Mouse (Mus musculus): ENCODE results near the gene Hist1h2be.
"Not testable (repeated sequence)": the region's sequence is repeated elsewhere in the genome, so short reads cannot be mapped to it uniquely, and the experiment has no call there.

Hist1h2be gene

GRCm38 (mm10) chr13:23620733-23621531, at the start of gene Hist1h2be:
Hist1h2be (minus strand) TSS chr13:23621124.
- DNase-seq: peak; percentile 15 to 62

DNA sequence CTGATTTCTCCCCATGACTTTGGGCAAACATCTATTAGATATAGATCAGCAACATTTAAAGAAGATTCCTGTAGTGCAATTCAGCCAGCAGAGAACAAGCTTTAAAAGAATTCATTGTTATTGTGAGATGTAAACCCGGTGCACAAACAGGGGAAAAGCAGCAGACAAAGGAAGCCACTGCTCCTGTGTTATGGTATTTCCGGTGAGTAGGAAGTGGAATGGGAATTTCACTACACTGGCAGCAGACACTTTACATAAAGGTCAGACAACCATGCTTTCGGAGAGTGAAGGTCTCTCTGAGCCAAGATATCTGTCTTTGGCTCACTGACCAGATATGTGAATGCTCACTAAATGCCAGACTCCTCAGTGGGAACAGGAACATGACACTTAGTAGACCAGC, 41.6 kb upstream of the Hist1h2be start:
- no peak for DNase-seq

- no peak for DNase-seq
Measured at GRCm38 (mm10) chr13:23659636-23660366, 38.9 kb upstream of the Hist1h2be start.

GRCm38 (mm10) chr13:23630653-23631052, 9.7 kb upstream of the Hist1h2be start:
- DNase-seq: no peak

DNA sequence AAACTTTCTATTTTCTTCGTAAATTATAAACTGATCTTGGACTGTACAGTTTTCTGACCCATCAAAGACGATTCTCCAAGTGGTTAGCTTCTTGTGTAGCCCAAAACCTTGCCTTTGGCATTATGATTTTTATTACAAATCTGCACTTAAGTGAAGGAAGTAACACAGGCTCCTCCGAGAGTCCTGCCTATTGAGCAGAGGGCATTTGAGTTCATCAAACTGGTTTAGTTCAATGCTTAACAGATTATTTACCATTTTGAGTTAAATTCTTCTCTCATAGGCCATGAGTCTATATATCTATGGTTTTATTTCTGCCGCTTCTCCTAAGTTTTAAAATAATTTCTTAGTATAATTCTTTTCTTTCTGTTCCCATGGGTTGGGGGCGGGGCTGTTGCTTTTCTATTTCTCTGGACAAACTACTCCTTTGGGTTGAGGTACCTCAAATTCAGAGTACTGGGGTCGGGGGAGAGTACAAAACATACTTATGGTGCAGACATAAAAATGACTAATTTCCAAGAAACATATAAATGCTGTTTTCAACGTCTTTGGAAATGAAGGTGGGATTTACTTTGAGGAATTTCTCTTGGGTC, 2.0 kb upstream of the Hist1h2be start:
- DNase-seq: no peak

- DNase-seq: peak; percentile 77 to 86
Measured at GRCm38 (mm10) chr13:23622175-23622671, 1.3 kb upstream of the Hist1h2be start, which contains the start of gene Hist1h1e. Hist1h1e (minus strand) TSS chr13:23622558.

GRCm38 (mm10) chr13:23621532-23622174, 729 bp upstream of the Hist1h2be start:
- peak; percentile 57 to 75 for DNase-seq

DNA sequence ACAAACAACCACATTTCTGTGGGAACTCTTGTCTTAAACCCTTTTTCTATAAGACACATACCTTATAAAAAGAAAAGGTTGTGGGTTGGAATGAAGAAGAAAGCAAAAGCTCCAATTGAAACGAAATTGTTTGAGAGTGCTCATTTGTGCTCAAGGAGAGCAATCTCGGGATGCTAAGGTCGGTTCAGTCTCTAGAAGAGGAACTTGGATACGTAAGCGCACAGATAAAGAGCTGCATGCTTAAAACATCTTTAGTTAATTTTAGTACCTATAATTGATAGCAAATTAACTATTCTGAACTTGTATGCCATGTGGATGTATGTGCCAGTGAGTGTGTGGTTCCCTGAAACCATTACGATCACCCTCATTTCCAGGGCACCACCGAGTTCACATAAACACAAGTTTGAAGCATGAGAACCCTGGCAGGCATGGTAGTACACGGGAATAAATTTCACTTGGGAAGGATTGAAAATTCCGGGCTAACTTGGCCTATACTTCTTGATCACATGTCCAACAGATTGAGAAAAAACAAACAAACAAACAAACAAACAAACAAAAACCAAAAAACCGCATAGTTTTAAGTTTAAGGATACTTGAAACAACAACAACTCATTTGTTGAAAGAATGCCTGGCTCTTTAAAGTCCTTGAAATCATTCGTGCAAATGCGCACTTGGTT, 730 bp downstream of the Hist1h2be start:
- no peak for DNase-seq

- no peak for DNase-seq
Measured at GRCm38 (mm10) chr13:23611638-23612037, 9.3 kb downstream of the Hist1h2be start.

GRCm38 (mm10) chr13:23610393-23610792, 10.5 kb downstream of the Hist1h2be start:
- DNase-seq: no peak

DNA sequence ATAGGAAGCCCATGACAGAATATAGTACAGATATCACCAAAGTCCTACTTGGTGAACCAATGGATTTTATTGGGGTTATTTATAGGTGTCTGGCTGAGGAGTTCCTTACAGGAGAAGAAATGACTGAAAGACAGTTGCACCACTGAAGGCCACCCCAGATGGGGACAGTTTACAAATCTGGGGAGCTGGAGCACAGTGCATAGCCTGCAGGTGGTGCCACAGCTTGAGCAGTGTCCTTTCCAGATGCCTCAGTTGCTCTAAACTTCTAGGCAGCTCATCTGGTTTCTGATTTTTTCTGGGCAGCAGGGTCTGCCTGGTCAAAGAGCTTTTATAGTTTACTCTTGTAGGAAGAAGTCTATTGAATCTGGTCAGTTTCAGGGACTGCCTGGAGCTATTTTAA, 11.1 kb downstream of the Hist1h2be start:
- DNase-seq: no peak

- no peak for DNase-seq
Measured at GRCm38 (mm10) chr13:23609209-23609608, 11.7 kb downstream of the Hist1h2be start.

- DNase-seq: no peak
Measured at GRCm38 (mm10) chr13:23605052-23605451, 15.9 kb downstream of the Hist1h2be start.

DNA sequence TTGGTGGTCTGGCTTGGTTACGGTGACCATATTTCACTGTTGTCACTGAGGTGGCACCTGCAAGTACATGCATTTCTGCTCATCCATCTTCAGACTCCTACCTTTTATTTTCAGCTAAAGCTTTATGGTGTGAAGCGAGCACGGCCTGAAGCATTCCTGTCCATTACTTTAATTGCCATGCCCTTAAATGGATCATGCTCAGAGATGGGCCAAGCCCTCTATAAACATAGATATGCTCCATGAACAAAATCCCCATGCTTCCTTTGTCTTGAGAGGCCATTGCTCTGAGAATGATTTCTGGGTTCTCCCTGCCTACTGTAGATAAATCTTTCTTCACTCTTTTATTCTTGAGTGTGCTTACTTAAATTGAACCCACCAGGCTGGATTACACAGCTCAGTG, 16.5 kb downstream of the Hist1h2be start:
- no peak for DNase-seq

DNA sequence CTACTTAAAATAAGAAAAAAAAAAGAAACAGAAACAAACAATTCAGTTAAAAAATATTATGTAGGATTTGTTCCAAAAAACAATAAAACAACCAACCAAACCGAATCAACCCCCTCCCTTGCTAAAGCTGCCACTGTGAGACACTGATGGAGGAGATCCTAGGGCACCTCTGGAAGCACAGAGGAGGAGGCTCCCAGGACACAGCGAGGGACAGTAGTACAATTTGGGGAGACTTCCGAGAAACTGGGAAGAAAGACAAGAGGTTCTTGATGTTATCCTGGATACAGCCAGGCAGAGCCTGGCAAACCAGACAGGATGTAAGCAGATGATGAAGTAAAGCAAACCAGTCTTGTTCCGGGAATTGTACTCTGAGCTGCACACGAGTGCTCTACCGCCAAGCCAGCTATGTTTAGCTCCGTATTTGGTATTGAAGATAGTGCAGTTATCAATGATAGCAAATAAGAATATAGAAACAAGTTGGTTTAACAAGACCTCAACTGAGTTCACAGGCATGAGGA, 17.7 kb downstream of the Hist1h2be start:
- DNase-seq: no peak

GRCm38 (mm10) chr13:23597957-23598356, 23.0 kb downstream of the Hist1h2be start:
- DNase-seq: peak; percentile 33 to 49

DNA sequence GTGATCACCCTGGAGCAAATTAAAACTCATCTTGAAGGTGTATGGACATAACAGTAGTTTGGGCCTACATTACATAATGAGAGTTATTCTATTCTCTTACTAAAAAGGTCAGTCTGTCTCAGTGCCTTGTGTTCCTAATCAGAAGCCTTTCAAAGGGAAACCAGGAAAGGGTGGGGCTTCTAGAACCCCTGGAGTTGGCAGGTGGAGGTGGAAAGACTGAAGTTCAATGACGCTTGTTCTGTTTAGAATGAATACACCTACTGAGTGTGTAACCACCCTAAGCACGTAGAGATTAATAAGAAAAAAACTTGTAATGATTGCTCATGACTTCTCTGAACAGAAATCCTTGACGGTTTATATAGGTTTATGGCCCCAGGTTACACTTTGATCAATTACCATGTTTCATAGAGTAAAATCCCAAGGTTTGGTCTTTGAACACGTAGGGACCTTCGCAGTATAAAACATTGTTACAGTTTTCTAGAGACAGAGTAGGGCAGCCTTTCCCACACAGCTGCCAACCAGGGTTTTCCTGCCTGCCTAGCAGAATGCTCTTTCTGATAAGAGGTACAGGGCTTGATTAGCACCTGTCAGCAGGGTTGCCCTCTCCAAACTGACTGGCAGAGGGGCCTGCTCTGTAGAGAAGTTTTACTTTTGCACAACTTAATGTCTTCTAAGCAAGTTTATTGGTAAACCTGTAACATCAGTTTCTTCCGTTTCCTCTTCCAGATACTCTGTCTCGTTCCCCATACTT, 25.1 kb downstream of the Hist1h2be start:
- no peak for DNase-seq

- no peak for DNase-seq
Measured at GRCm38 (mm10) chr13:23595185-23595584, 25.7 kb downstream of the Hist1h2be start.

- no peak for DNase-seq
Measured at GRCm38 (mm10) chr13:23593051-23593770, 27.7 kb downstream of the Hist1h2be start.

- DNase-seq: no peak
Measured at GRCm38 (mm10) chr13:23592614-23593013, 28.3 kb downstream of the Hist1h2be start.

GRCm38 (mm10) chr13:23591886-23592285, 29.0 kb downstream of the Hist1h2be start:
- DNase-seq: not testable (repeated sequence)

All from thymus, adult 18-20 months (tissue).